Mouse (Mus musculus) liver, adult 2 months (tissue): ENCODE measurements around the gene Dip2c. TPM values are rescaled to one million over a fixed set of nuclear protein-coding genes. Genes with fewer than 3 reads are reported as not detected.

Experiments used
- DNase-seq: peaks from one replicate; pipeline ENCODE4 v3.0.0-alpha.2; 2011; ENCODE audit warnings: low read depth, low spot score; ENCODE audit errors: extremely low read depth
- H3K27ac ChIP-seq: fragments of 200-500 bp; replicated peaks from 2 replicates; pipeline ENCODE4 v1.5.1; 2012; ENCODE audit warnings: low read depth, mild to moderate bottlenecking, control low read depth, inconsistent platforms, low read length; ENCODE audit not compliant: insufficient read depth
- H3K27me3 ChIP-seq: fragments of 200-500 bp; 2 replicates; pipeline ENCODE4 v1.6.1; 2012; ENCODE audit warnings: mild to moderate bottlenecking, moderate library complexity, low read length, inconsistent platforms; ENCODE audit not compliant: control insufficient read depth, insufficient read depth
- H3K36me3 ChIP-seq: fragments of 200-500 bp; 2 replicates; pipeline ENCODE4 v1.6.1; 2012; ENCODE audit warnings: low read length, inconsistent platforms; ENCODE audit not compliant: control insufficient read depth, insufficient read depth
- H3K4me1 ChIP-seq: fragments of 200-500 bp; 2 replicates; pipeline ENCODE4 v1.6.1; 2011; ENCODE audit warnings: low read length; ENCODE audit not compliant: control insufficient read depth, insufficient read depth
- H3K4me3 ChIP-seq: fragments of 200-500 bp; 2 replicates; pipeline ENCODE4 v1.5.1; 2011; ENCODE audit warnings: low read depth, mild to moderate bottlenecking, control low read depth, low read length, moderate library complexity; ENCODE audit not compliant: insufficient read depth
- H3K79me2 ChIP-seq: fragments of 200-500 bp; 2 replicates; pipeline ENCODE4 v1.6.1; 2012; ENCODE audit warnings: inconsistent platforms, mild to moderate bottlenecking, low read length, moderate library complexity; ENCODE audit not compliant: control insufficient read depth, insufficient read depth
- H3K9ac ChIP-seq: fragments of 200-500 bp; 2 replicates; pipeline ENCODE4 v1.6.1; 2012; ENCODE audit warnings: low read depth, mild to moderate bottlenecking, control low read depth, inconsistent platforms, low read length
- CTCF ChIP-seq: fragments of 200-500 bp; IDR thresholded peaks from 2 replicates; pipeline ENCODE4 v1.5.1; 2011; ENCODE audit warnings: low read depth, low read length, control low read depth
- POLR2A ChIP-seq: fragments of 200-500 bp; IDR thresholded peaks from 2 replicates; pipeline ENCODE4 v1.6.1; 2011; ENCODE audit warnings: low read length, control low read depth; ENCODE audit not compliant: insufficient read depth; ENCODE audit errors: extremely low read depth
- WGBS: fragments of 180-500 bp; shearing (Covaris S2); methylation state at CpG from one replicate; pipeline ENCODE4 v1.1.7; 2018; 5-methylcytosine and 5-hydroxymethylcytosine counted together
- polyA plus RNA-seq: library from polyadenylated mRNA; depleted of rRNA; stranded (reverse); fragments of >200 nt; gene quantifications from 2 replicates; pipeline ENCODE4 v1.2.3, GENCODE M21; 2012
- total RNA-seq: library from RNA; depleted of rRNA; stranded (reverse); fragments of >200 nt; gene quantifications from 2 replicates; pipeline ENCODE4 v1.2.3, GENCODE M21; 2014

The Dip2c gene
- total and polyA plus RNA-seq, 2 experiments: 4.7 to 10.7 TPM

GRCm38 (mm10) chr13:9660711-9661110 lies 384.4 kb downstream of the Dip2c start:
- H3K4me1 ChIP-seq: no peaks in the 10 kb centered on the region

GRCm38 (mm10) chr13:9663593-9663992 lies 387.3 kb downstream of the Dip2c start:
- no peak for DNase-seq
- H3K27me3 ChIP-seq: no peaks in the 10 kb centered on the region
- peaks cover 15% of the 10 kb centered on the region for H3K36me3 ChIP-seq
- no peak overlapping the region for H3K9ac ChIP-seq
- H3K4me3 ChIP-seq: no peak overlapping the region
- TF ChIP-seq POLR2A (no peak), CTCF (no peak)
- H3K27ac ChIP-seq: no peak overlapping the region
- no peaks in the 10 kb centered on the region for H3K4me1 ChIP-seq
- no peaks in the 10 kb centered on the region for H3K79me2 ChIP-seq
- WGBS: 100% methylated on average over 1 of the region's 1 CpGs

More at GRCm38 (mm10) chr13:9660711-9661110, 384.4 kb downstream of the Dip2c start:
- WGBS: 95% methylated on average over 1 of the region's 1 CpGs
- H3K9ac ChIP-seq: no peak overlapping the region
- no peaks in the 10 kb centered on the region for H3K79me2 ChIP-seq
- no peak overlapping the region for H3K27ac ChIP-seq
- DNase-seq: no peak
- H3K36me3 ChIP-seq: peaks cover 24% of the 10 kb centered on the region
- no peak overlapping the region for H3K4me3 ChIP-seq
- TF ChIP-seq CTCF (no peak), POLR2A (no peak)
- no peaks in the 10 kb centered on the region for H3K27me3 ChIP-seq

- H3K36me3 ChIP-seq: peaks cover 2% of the 10 kb centered on the region
- H3K4me3 ChIP-seq: no peak overlapping the region
These were observed 391.7 kb downstream of the Dip2c start for GRCm38 (mm10) chr13:9667954-9668496.

GRCm38 (mm10) chr13:9669246-9669645 lies 392.9 kb downstream of the Dip2c start:
- Histone ChIP-seq H3K27me3 (no peaks in the 10 kb centered on the region), H3K9ac (no peak overlapping the region), H3K4me1 (no peaks in the 10 kb centered on the region), H3K36me3 (peaks cover 2% of the 10 kb centered on the region), H3K79me2 (no peaks in the 10 kb centered on the region), H3K4me3 (no peak overlapping the region), H3K27ac (no peak overlapping the region)
- no peak for TF ChIP-seq CTCF
- no peak for TF ChIP-seq POLR2A
- 93% methylated on average over 5 of the region's 5 CpGs for WGBS
- DNase-seq: no peak

More at GRCm38 (mm10) chr13:9667954-9668496, 391.7 kb downstream of the Dip2c start:
- Histone ChIP-seq H3K27ac (no peak overlapping the region), H3K9ac (no peak overlapping the region), H3K4me1 (no peaks in the 10 kb centered on the region), H3K79me2 (no peaks in the 10 kb centered on the region), H3K27me3 (no peaks in the 10 kb centered on the region)
- TF ChIP-seq POLR2A: no peak
- no peak for TF ChIP-seq CTCF
- 85% methylated on average over 7 of the region's 7 CpGs for WGBS
- DNase-seq: no peak

- H3K9ac ChIP-seq: no peak overlapping the region
- no peak overlapping the region for H3K27ac ChIP-seq
- H3K4me3 ChIP-seq: no peak overlapping the region
- TF ChIP-seq POLR2A: no peak
- no peak for TF ChIP-seq CTCF
- no peaks in the 10 kb centered on the region for H3K79me2 ChIP-seq
- DNase-seq: no peak
- no peaks in the 10 kb centered on the region for H3K36me3 ChIP-seq
- 96% methylated on average over 1 of the region's 1 CpGs for WGBS
- no peaks in the 10 kb centered on the region for H3K4me1 ChIP-seq
- H3K27me3 ChIP-seq: no peaks in the 10 kb centered on the region
These were observed 397.8 kb downstream of the Dip2c start for GRCm38 (mm10) chr13:9674126-9674525.

GRCm38 (mm10) chr13:9681492-9681891 lies 405.2 kb downstream of the Dip2c start:
- WGBS: 97% methylated on average over 3 of the region's 3 CpGs
- no peak overlapping the region for H3K9ac ChIP-seq
- peaks cover 24% of the 10 kb centered on the region for H3K36me3 ChIP-seq

More at GRCm38 (mm10) chr13:9681492-9681891, 405.2 kb downstream of the Dip2c start:
- Histone ChIP-seq H3K79me2 (no peaks in the 10 kb centered on the region), H3K4me3 (no peak overlapping the region), H3K27me3 (no peaks in the 10 kb centered on the region), H3K27ac (no peak overlapping the region), H3K4me1 (no peaks in the 10 kb centered on the region)
- DNase-seq: no peak
- TF ChIP-seq CTCF (no peak), POLR2A (no peak)
